Mouse (Mus musculus) intestine, embryonic 16.5 days (tissue): ENCODE measurements around the gene Krt25. TPM values are rescaled to one million over a fixed set of nuclear protein-coding genes. Genes with fewer than 3 reads are reported as not detected.
A peak's percentile ranks its signal among the peaks of the same experiment; 100 is the strongest.

Experiments used
- ATAC-seq: fragments of 200-750 bp; cut with Nextera tagmentation; 2 replicates; pipeline ENCODE4 v1.8.0; 2017; ENCODE audit warnings: moderate TSS enrichment, moderate library complexity
- H3K27ac ChIP-seq: fragments of 300-500 bp; sonication (generic); 2 replicates; pipeline ENCODE4 v1.5.1; 2014; ENCODE audit warnings: mild to moderate bottlenecking, low read length
- H3K27me3 ChIP-seq: fragments of 300-500 bp; sonication (generic); replicated peaks from 2 replicates; pipeline ENCODE4 v1.6.1; 2014; ENCODE audit warnings: low read length, control low read depth, mixed read lengths; ENCODE audit not compliant: control insufficient read depth, insufficient read depth
- H3K36me3 ChIP-seq: fragments of 300-500 bp; sonication (generic); 2 replicates; pipeline ENCODE4 v1.6.1; 2014; ENCODE audit warnings: low read length, control low read depth; ENCODE audit not compliant: control insufficient read depth, insufficient read depth
- H3K4me1 ChIP-seq: fragments of 300-500 bp; sonication (generic); 2 replicates; pipeline ENCODE4 v1.6.1; 2014; ENCODE audit warnings: low read length, control low read depth, mixed read lengths; ENCODE audit not compliant: control insufficient read depth, insufficient read depth
- H3K4me2 ChIP-seq: fragments of 300-500 bp; sonication (generic); 2 replicates; pipeline ENCODE4 v1.6.1; 2014; ENCODE audit warnings: low read depth, low read length, control low read depth
- H3K4me3 ChIP-seq: fragments of 300-500 bp; sonication (generic); 2 replicates; pipeline ENCODE4 v1.5.1; 2014; ENCODE audit warnings: mild to moderate bottlenecking, low read length
- H3K9ac ChIP-seq: fragments of 300-500 bp; sonication (generic); 2 replicates; pipeline ENCODE4 v1.6.1; 2014; ENCODE audit warnings: low read depth, low read length
- H3K9me3 ChIP-seq: fragments of 300-500 bp; sonication (generic); 2 replicates; pipeline ENCODE4 v1.6.1; 2016; ENCODE audit warnings: low read length, control low read depth; ENCODE audit not compliant: control insufficient read depth
- WGBS: fragments of 180-500 bp; shearing (Covaris S2); extraction: QIAGEN DNeasy Blood & Tissue Kit; methylation state at CpG from one replicate; pipeline ENCODE4 v1.1.7; 2014; 5-methylcytosine and 5-hydroxymethylcytosine counted together
- polyA plus RNA-seq: library from polyadenylated mRNA; unstranded; fragments of >200 nt; fragmentation: Nextera tagmentation; extraction: Ambion mirVana; gene quantifications from 2 replicates; pipeline ENCODE4 v1.2.1, GENCODE M21; 2015

Krt25 gene
- polyA plus RNA-seq, 1 experiment from 2014 or later = 0.06 TPM

GRCm38 (mm10) chr11:99284833-99285312 is 37.9 kb downstream of the Krt25 start, which contains the start of gene Krt24:
Krt24 (minus strand) TSS chr11:99285262.
- ATAC-seq = no peak
- Histone ChIP-seq H3K4me3 (no peak within 1 kb of the TSS), H3K4me1 (no peaks in the 10 kb centered on the region), H3K27me3 (no peaks in the 10 kb centered on the region), H3K9ac (no peak within 1 kb of the TSS), H3K36me3 (no peaks in the 10 kb centered on the region), H3K4me2 (no peak within 1 kb of the TSS), H3K9me3 (no peaks in the 10 kb centered on the region), H3K27ac (no peak within 1 kb of the TSS)
- WGBS = 43% methylated on average over 11 of the region's 11 CpGs

DNA sequence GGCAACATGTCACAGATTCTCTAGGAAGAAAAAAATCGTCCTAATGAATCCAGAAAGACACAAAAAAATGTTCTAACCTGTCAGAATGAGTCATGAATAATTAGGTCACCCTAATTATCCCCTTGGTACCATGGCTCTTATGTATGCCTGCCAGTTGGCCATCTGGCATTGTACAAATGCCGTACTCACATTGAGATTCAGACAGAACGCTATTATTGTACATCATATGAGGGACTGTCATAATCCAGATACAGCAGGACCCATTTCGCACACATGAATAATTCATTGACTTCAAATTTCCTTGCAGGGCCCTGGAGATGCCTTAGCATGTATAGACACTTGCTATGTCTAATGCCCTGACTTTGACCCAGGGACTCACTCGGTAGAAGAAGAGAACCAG is 38.7 kb downstream of the Krt25 start:
- no peak overlapping the region for H3K27ac ChIP-seq
- no peak for ATAC-seq
- 79% methylated on average over 5 of the region's 5 CpGs for WGBS
- no peaks in the 10 kb centered on the region for H3K9me3 ChIP-seq
- no peaks in the 10 kb centered on the region for H3K4me1 ChIP-seq
- H3K27me3 ChIP-seq = no peaks in the 10 kb centered on the region
- no peaks in the 10 kb centered on the region for H3K36me3 ChIP-seq
- no peak overlapping the region for H3K4me2 ChIP-seq
- H3K9ac ChIP-seq = no peak overlapping the region
- no peak overlapping the region for H3K4me3 ChIP-seq

DNA sequence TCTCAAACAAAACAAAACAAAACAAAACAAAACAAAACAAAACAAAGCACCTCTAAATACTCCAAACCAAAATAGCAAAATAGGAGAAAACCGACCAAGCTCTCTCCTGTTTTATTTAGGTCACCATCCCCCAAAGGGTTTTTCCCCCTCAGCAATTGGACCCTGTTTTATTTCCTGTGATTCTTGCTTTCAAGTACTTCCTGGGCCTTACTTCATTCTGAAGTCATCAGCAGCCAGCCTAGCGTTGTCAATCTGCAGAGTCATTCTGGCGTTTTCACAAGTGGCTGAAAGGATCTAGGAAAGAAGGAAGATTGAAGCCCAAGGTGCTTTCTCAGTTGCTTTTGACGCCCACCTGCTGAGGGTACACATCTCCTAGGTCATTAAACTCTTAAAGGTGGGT is 39.4 kb downstream of the Krt25 start:
- no peaks in the 10 kb centered on the region for H3K9me3 ChIP-seq
- ATAC-seq = no peak
- H3K36me3 ChIP-seq = no peaks in the 10 kb centered on the region
- WGBS = 50% methylated on average over 4 of the region's 4 CpGs
- H3K4me3 ChIP-seq = no peak overlapping the region
- no peak overlapping the region for H3K4me2 ChIP-seq
- H3K9ac ChIP-seq = no peak overlapping the region
- H3K27ac ChIP-seq = no peak overlapping the region
- no peaks in the 10 kb centered on the region for H3K27me3 ChIP-seq
- H3K4me1 ChIP-seq = no peaks in the 10 kb centered on the region

- no peaks in the 10 kb centered on the region for H3K4me1 ChIP-seq
These were observed 41.6 kb downstream of the Krt25 start for GRCm38 (mm10) chr11:99281116-99281515.

DNA sequence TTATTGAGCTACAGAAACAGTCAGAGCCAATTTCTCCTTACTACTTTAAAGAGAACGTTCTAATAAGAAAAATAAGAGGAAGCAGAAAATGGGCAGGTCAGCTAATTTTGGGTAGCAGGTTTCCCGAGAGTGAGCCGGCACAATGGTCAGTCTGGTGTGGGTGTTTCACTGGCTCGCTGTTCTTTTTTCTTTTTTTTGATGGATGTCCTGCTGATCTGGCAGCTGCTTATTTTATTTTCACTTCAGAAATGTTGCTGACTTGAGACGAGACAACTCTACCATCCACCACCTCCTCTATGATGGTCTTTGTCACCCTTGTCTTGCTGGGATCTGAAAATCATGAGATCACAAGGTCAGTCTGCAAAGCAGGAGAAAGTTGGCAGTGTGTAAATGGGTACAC is 42.8 kb downstream of the Krt25 start:
- H3K9me3 ChIP-seq = no peaks in the 10 kb centered on the region
- no peak overlapping the region for H3K9ac ChIP-seq
- no peak overlapping the region for H3K4me3 ChIP-seq
- H3K4me2 ChIP-seq = no peak overlapping the region
- H3K36me3 ChIP-seq = no peaks in the 10 kb centered on the region
- 66% methylated on average over 5 of the region's 5 CpGs for WGBS
- no peaks in the 10 kb centered on the region for H3K4me1 ChIP-seq
- no peak overlapping the region for H3K27ac ChIP-seq
- no peaks in the 10 kb centered on the region for H3K27me3 ChIP-seq
- no peak for ATAC-seq

More at GRCm38 (mm10) chr11:99281116-99281515, 41.6 kb downstream of the Krt25 start:
- WGBS = 69% methylated on average over 9 of the region's 9 CpGs
- Histone ChIP-seq H3K36me3 (no peaks in the 10 kb centered on the region), H3K27me3 (no peaks in the 10 kb centered on the region), H3K9ac (no peak overlapping the region), H3K9me3 (no peaks in the 10 kb centered on the region), H3K4me2 (no peak overlapping the region), H3K27ac (no peak overlapping the region), H3K4me3 (no peak overlapping the region)
- no peak for ATAC-seq

- no peaks in the 10 kb centered on the region for H3K4me1 ChIP-seq
- no peak overlapping the region for H3K9ac ChIP-seq
- 43% methylated on average over 7 of the region's 7 CpGs for WGBS
These were observed 46.0 kb downstream of the Krt25 start for GRCm38 (mm10) chr11:99276786-99277185.

GRCm38 (mm10) chr11:99275624-99276023 is 47.1 kb downstream of the Krt25 start:
- WGBS = 73% methylated on average over 6 of the region's 6 CpGs

More at GRCm38 (mm10) chr11:99276786-99277185, 46.0 kb downstream of the Krt25 start:
- no peak overlapping the region for H3K27ac ChIP-seq
- H3K36me3 ChIP-seq = no peaks in the 10 kb centered on the region
- no peak overlapping the region for H3K4me2 ChIP-seq
- no peak for ATAC-seq
- no peaks in the 10 kb centered on the region for H3K9me3 ChIP-seq
- no peak overlapping the region for H3K4me3 ChIP-seq
- no peaks in the 10 kb centered on the region for H3K27me3 ChIP-seq

GRCm38 (mm10) chr11:99272721-99273120 is 50.0 kb downstream of the Krt25 start:
- no peak for ATAC-seq

More at GRCm38 (mm10) chr11:99275624-99276023, 47.1 kb downstream of the Krt25 start:
- Histone ChIP-seq H3K27me3 (no peaks in the 10 kb centered on the region), H3K9ac (no peak overlapping the region), H3K4me3 (no peak overlapping the region), H3K9me3 (no peaks in the 10 kb centered on the region), H3K36me3 (no peaks in the 10 kb centered on the region), H3K4me2 (no peak overlapping the region), H3K4me1 (no peaks in the 10 kb centered on the region), H3K27ac (no peak overlapping the region)
- ATAC-seq = no peak

GRCm38 (mm10) chr11:99269192-99269591 is 53.6 kb downstream of the Krt25 start:
- Histone ChIP-seq H3K27me3 (no peaks in the 10 kb centered on the region), H3K4me1 (no peaks in the 10 kb centered on the region), H3K4me3 (no peak overlapping the region), H3K27ac (no peak overlapping the region), H3K9ac (no peak overlapping the region), H3K36me3 (no peaks in the 10 kb centered on the region), H3K9me3 (no peaks in the 10 kb centered on the region), H3K4me2 (no peak overlapping the region)
- 65% methylated on average over 7 of the region's 7 CpGs for whole genome bisulfite sequencing
- ATAC-seq = peak; percentile 58; the same call in 1 of the 2 replicates

More at GRCm38 (mm10) chr11:99272721-99273120, 50.0 kb downstream of the Krt25 start:
- Histone ChIP-seq H3K27ac (no peak overlapping the region), H3K9me3 (no peaks in the 10 kb centered on the region), H3K4me1 (no peaks in the 10 kb centered on the region), H3K27me3 (no peaks in the 10 kb centered on the region), H3K36me3 (no peaks in the 10 kb centered on the region), H3K9ac (no peak overlapping the region), H3K4me3 (no peak overlapping the region), H3K4me2 (no peak overlapping the region)
- 84% methylated on average over 4 of the region's 4 CpGs for WGBS

GRCm38 (mm10) chr11:99265796-99266195 is 57.0 kb downstream of the Krt25 start:
- ATAC-seq = no peak
- Histone ChIP-seq H3K4me1 (no peaks in the 10 kb centered on the region), H3K36me3 (no peaks in the 10 kb centered on the region), H3K27me3 (no peaks in the 10 kb centered on the region), H3K9me3 (no peaks in the 10 kb centered on the region), H3K4me2 (no peak overlapping the region), H3K27ac (no peak overlapping the region), H3K9ac (no peak overlapping the region), H3K4me3 (no peak overlapping the region)
- WGBS = 47% methylated on average over 9 of the region's 9 CpGs
